Mouse (Mus musculus): ENCODE results near the gene Rap1a. TPM values are rescaled to one million over a fixed set of nuclear protein-coding genes. Genes with fewer than 3 reads are reported as not detected.

Gene Rap1a
- polyA plus RNA-seq (2012; rRNA removed), result 11.8 and 14.4 TPM in 2 replicates

- Histone ChIP-seq H3K4me1 (replicated peaks; ENCODE audit: control insufficient read depth, insufficient read depth, low read length) (peaks cover 16% of the 10 kb centered on the region), H3K36me3 (ENCODE audit: control insufficient read depth, insufficient read depth, low read length) (no peaks in the 10 kb centered on the region), H3K27ac (ENCODE audit: control insufficient read depth, insufficient read depth, low read length) (peak within 1 kb of the TSS; percentile 97), H3K27me3 (ENCODE audit: control insufficient read depth, insufficient read depth, low read length) (no peaks in the 10 kb centered on the region), H3K4me3 (ENCODE audit: control insufficient read depth, insufficient read depth, low read length) (peak within 1 kb of the TSS; percentile 64)
- TF ChIP-seq CTCF (IDR thresholded peaks at IDR 0.05; ENCODE audit: borderline replicate concordance, control insufficient read depth, extremely low read depth, insufficient read depth, low read length, poor library complexity), result no peak
- TF ChIP-seq POLR2A (IDR thresholded peaks at IDR 0.05; ENCODE audit: control insufficient read depth, extremely low read depth, insufficient read depth, low read length, poor library complexity), result peak; percentile 94
- peak; percentile 77 for DNase-seq
- WGBS, result 12% methylated on average over 49 of the region's 50 CpGs
Observed at GRCm38 (mm10) chr3:105801191-105802166, at the start of gene Rap1a. Gene Rap1a (minus strand): TSS chr3:105801336.

GRCm38 (mm10) chr3:105846294-105847069 lies 45.3 kb upstream of the Rap1a start:
- H3K36me3 ChIP-seq (ENCODE audit: control insufficient read depth, insufficient read depth, low read length), result no peaks in the 10 kb centered on the region
- no peak overlapping the region for H3K27ac ChIP-seq (ENCODE audit: control insufficient read depth, insufficient read depth, low read length)
- DNase-seq, result no peak
- H3K4me1 ChIP-seq (replicated peaks; ENCODE audit: control insufficient read depth, insufficient read depth, low read length), result no peaks in the 10 kb centered on the region
- no peak overlapping the region for H3K4me3 ChIP-seq (ENCODE audit: control insufficient read depth, insufficient read depth, low read length)
- no peaks in the 10 kb centered on the region for H3K27me3 ChIP-seq (ENCODE audit: control insufficient read depth, insufficient read depth, low read length)
- no peak for TF ChIP-seq POLR2A (IDR thresholded peaks at IDR 0.05; ENCODE audit: control insufficient read depth, extremely low read depth, insufficient read depth, low read length, poor library complexity)
- no peak for TF ChIP-seq CTCF (IDR thresholded peaks at IDR 0.05; ENCODE audit: borderline replicate concordance, control insufficient read depth, extremely low read depth, insufficient read depth, low read length, poor library complexity)
- 83% methylated on average over 7 of the region's 7 CpGs for WGBS

- WGBS, result 93% methylated on average over 4 of the region's 4 CpGs
- Histone ChIP-seq H3K36me3 (ENCODE audit: control insufficient read depth, insufficient read depth, low read length) (no peaks in the 10 kb centered on the region), H3K27me3 (ENCODE audit: control insufficient read depth, insufficient read depth, low read length) (no peaks in the 10 kb centered on the region), H3K27ac (ENCODE audit: control insufficient read depth, insufficient read depth, low read length) (no peak overlapping the region), H3K4me1 (replicated peaks; ENCODE audit: control insufficient read depth, insufficient read depth, low read length) (peaks cover 4% of the 10 kb centered on the region; the same call in 1 of the 2 replicates), H3K4me3 (ENCODE audit: control insufficient read depth, insufficient read depth, low read length) (no peak overlapping the region)
- no peak for DNase-seq
- TF ChIP-seq CTCF (IDR thresholded peaks at IDR 0.05; ENCODE audit: borderline replicate concordance, control insufficient read depth, extremely low read depth, insufficient read depth, low read length, poor library complexity) (no peak), POLR2A (IDR thresholded peaks at IDR 0.05; ENCODE audit: control insufficient read depth, extremely low read depth, insufficient read depth, low read length, poor library complexity) (no peak)
Observed at GRCm38 (mm10) chr3:105839836-105840235, 38.7 kb upstream of the Rap1a start.

- no peak overlapping the region for H3K27ac ChIP-seq (ENCODE audit: control insufficient read depth, insufficient read depth, low read length)
- peaks cover 4% of the 10 kb centered on the region; the same call in 1 of the 2 replicates for H3K4me1 ChIP-seq (replicated peaks; ENCODE audit: control insufficient read depth, insufficient read depth, low read length)
- no peak for DNase-seq
- 90% methylated on average over 3 of the region's 3 CpGs for WGBS
- no peak overlapping the region for H3K4me3 ChIP-seq (ENCODE audit: control insufficient read depth, insufficient read depth, low read length)
- H3K36me3 ChIP-seq (ENCODE audit: control insufficient read depth, insufficient read depth, low read length), result no peaks in the 10 kb centered on the region
- TF ChIP-seq CTCF (IDR thresholded peaks at IDR 0.05; ENCODE audit: borderline replicate concordance, control insufficient read depth, extremely low read depth, insufficient read depth, low read length, poor library complexity), result no peak
- no peak for TF ChIP-seq POLR2A (IDR thresholded peaks at IDR 0.05; ENCODE audit: control insufficient read depth, extremely low read depth, insufficient read depth, low read length, poor library complexity)
- H3K27me3 ChIP-seq (ENCODE audit: control insufficient read depth, insufficient read depth, low read length), result no peaks in the 10 kb centered on the region
Observed at GRCm38 (mm10) chr3:105838655-105839054, 37.5 kb upstream of the Rap1a start.

GRCm38 (mm10) chr3:105836883-105837282 lies 35.7 kb upstream of the Rap1a start:
- Histone ChIP-seq H3K4me3 (ENCODE audit: control insufficient read depth, insufficient read depth, low read length) (no peak overlapping the region), H3K36me3 (ENCODE audit: control insufficient read depth, insufficient read depth, low read length) (no peaks in the 10 kb centered on the region), H3K4me1 (replicated peaks; ENCODE audit: control insufficient read depth, insufficient read depth, low read length) (peaks cover 4% of the 10 kb centered on the region; the same call in 1 of the 2 replicates), H3K27me3 (ENCODE audit: control insufficient read depth, insufficient read depth, low read length) (no peaks in the 10 kb centered on the region), H3K27ac (ENCODE audit: control insufficient read depth, insufficient read depth, low read length) (no peak overlapping the region)
- TF ChIP-seq CTCF (IDR thresholded peaks at IDR 0.05; ENCODE audit: borderline replicate concordance, control insufficient read depth, extremely low read depth, insufficient read depth, low read length, poor library complexity) (no peak), POLR2A (IDR thresholded peaks at IDR 0.05; ENCODE audit: control insufficient read depth, extremely low read depth, insufficient read depth, low read length, poor library complexity) (no peak)
- no peak for DNase-seq
- 68% methylated on average over 3 of the region's 3 CpGs for WGBS

GRCm38 (mm10) chr3:105835875-105836274 lies 34.7 kb upstream of the Rap1a start:
- H3K27ac ChIP-seq (ENCODE audit: control insufficient read depth, insufficient read depth, low read length), result no peak overlapping the region
- no peak overlapping the region for H3K4me3 ChIP-seq (ENCODE audit: control insufficient read depth, insufficient read depth, low read length)
- no peak for DNase-seq
- H3K4me1 ChIP-seq (replicated peaks; ENCODE audit: control insufficient read depth, insufficient read depth, low read length), result peaks cover 4% of the 10 kb centered on the region; the same call in 1 of the 2 replicates
- WGBS, result 83% methylated on average over 3 of the region's 3 CpGs
- no peak for TF ChIP-seq POLR2A (IDR thresholded peaks at IDR 0.05; ENCODE audit: control insufficient read depth, extremely low read depth, insufficient read depth, low read length, poor library complexity)
- TF ChIP-seq CTCF (IDR thresholded peaks at IDR 0.05; ENCODE audit: borderline replicate concordance, control insufficient read depth, extremely low read depth, insufficient read depth, low read length, poor library complexity), result no peak
- H3K27me3 ChIP-seq (ENCODE audit: control insufficient read depth, insufficient read depth, low read length), result no peaks in the 10 kb centered on the region
- H3K36me3 ChIP-seq (ENCODE audit: control insufficient read depth, insufficient read depth, low read length), result no peaks in the 10 kb centered on the region

Data from thymus, adult 2 months (tissue).